Mouse (Mus musculus) hindbrain, embryonic 16.5 days (tissue): ENCODE measurements around the gene Slc46a3. TPM values are rescaled to one million over a fixed set of nuclear protein-coding genes. Genes with fewer than 3 reads are reported as not detected.
A peak's percentile ranks its signal among the peaks of the same experiment; 100 is the strongest.

ENCODE experiments used
- ATAC-seq: fragments of 200-750 bp; cut with Nextera tagmentation; 2 replicates; pipeline ENCODE4 v1.8.0; 2017; ENCODE audit warnings: moderate TSS enrichment, moderate library complexity
- H3K27ac ChIP-seq: fragments of 300-500 bp; sonication (generic); 2 replicates; pipeline ENCODE4 v1.5.1; 2014; ENCODE audit warnings: low read depth, mild to moderate bottlenecking, control low read depth, low read length, moderate library complexity
- H3K27me3 ChIP-seq: fragments of 300-500 bp; sonication (generic); replicated peaks from 2 replicates; pipeline ENCODE4 v1.6.1; 2014; ENCODE audit warnings: low read length; ENCODE audit not compliant: control insufficient read depth, insufficient read depth
- H3K36me3 ChIP-seq: fragments of 300-500 bp; sonication (generic); 2 replicates; pipeline ENCODE4 v1.6.1; 2014; ENCODE audit warnings: mild to moderate bottlenecking, low read length, moderate library complexity, mixed read lengths; ENCODE audit not compliant: control insufficient read depth, insufficient read depth
- H3K4me1 ChIP-seq: fragments of 300-500 bp; sonication (generic); 2 replicates; pipeline ENCODE4 v1.6.1; 2014; ENCODE audit warnings: low read depth, low read length; ENCODE audit not compliant: control insufficient read depth, insufficient read depth
- H3K4me2 ChIP-seq: fragments of 300-500 bp; sonication (generic); 2 replicates; pipeline ENCODE4 v1.6.1; 2014; ENCODE audit warnings: mild to moderate bottlenecking, low read length, control low read depth, moderate library complexity
- H3K4me3 ChIP-seq: fragments of 300-500 bp; sonication (generic); 2 replicates; pipeline ENCODE4 v1.5.1; 2014; ENCODE audit warnings: mild to moderate bottlenecking, low read length, control low read depth, moderate library complexity
- H3K9ac ChIP-seq: fragments of 300-500 bp; sonication (generic); 2 replicates; pipeline ENCODE4 v1.6.1; 2014; ENCODE audit warnings: low read depth, mild to moderate bottlenecking, control low read depth, low read length, moderate library complexity
- H3K9me3 ChIP-seq: fragments of 300-500 bp; sonication (generic); 2 replicates; pipeline ENCODE4 v1.6.1; 2014; ENCODE audit warnings: mild to moderate bottlenecking, low read length, moderate library complexity; ENCODE audit not compliant: control insufficient read depth
- WGBS: fragments of 180-500 bp; shearing (Covaris S2); extraction: QIAGEN DNeasy Blood & Tissue Kit; methylation state at CpG from one replicate; pipeline ENCODE4 v1.1.7; 2014; 5-methylcytosine and 5-hydroxymethylcytosine counted together
- polyA plus RNA-seq: library from polyadenylated mRNA; unstranded; fragments of >200 nt; fragmentation: Nextera tagmentation; extraction: Ambion mirVana; gene quantifications from 2 replicates; pipeline ENCODE4 v1.2.1, GENCODE M21; 2015

The Slc46a3 gene
- polyA plus RNA-seq, 1 experiment from 2014 or later = 6.3 TPM

DNA sequence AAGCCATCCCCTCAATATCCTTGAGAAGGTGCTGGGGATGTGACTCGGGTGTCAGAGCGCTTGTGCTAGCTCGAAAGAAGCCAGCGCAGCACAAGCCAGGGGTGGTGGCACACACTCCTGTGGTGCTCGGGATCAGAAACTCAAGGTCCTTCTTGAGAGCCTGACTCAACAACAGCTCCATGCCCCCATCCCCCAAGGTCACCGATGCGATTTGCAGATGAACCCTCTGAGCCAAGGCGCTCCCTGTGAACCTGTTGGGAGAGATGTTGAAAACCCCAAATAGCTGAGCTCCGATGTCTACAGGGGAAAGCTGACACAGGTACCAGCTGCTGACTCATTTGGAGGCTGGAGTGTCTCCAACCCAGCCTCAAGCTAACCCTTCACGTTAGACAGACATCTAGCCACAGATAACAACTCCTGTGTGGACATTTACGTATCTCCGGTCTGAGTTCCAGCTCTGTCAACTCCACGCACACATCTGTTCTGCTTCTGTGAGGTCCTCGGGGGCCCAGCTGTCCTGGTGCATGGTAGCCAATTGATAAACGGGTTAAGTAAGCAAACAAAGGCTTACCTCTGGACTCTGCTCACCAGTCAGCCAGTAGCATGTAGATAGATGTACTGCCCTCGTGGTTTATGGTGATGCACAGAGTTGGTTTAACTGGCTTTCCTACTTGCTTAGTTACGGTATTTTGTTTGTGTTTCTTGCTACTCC, 14.5 kb downstream of the Slc46a3 start:
- H3K4me3 ChIP-seq = no peak overlapping the region
- 94% methylated on average over 17 of the region's 17 CpGs for WGBS

DNA sequence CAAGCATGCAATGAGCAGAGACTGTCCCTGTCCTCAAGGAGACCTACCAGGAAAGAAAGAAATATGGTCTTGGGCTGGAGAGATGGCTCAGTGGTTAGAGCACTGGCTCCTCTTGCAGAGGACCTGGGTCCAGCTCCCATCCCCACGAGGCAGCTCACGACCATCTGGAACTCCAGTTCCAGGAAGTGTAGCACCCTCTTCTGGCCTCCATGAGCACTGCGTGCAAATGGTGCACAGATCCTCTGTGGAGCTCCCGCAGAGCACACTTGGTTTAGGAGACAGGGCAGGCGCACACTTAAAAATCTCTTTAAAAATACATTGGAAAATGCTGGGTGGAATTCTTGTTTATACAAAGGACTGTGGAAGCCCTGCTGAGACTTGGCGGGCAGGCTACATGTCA, 17.1 kb downstream of the Slc46a3 start:
- 82% methylated on average over 6 of the region's 6 CpGs for WGBS
- H3K4me3 ChIP-seq = no peak overlapping the region
- no peaks in the 10 kb centered on the region for H3K4me1 ChIP-seq
- H3K27ac ChIP-seq = no peak overlapping the region
- H3K27me3 ChIP-seq = no peaks in the 10 kb centered on the region
- no peaks in the 10 kb centered on the region for H3K9me3 ChIP-seq
- H3K36me3 ChIP-seq = peaks cover 48% of the 10 kb centered on the region
- no peak overlapping the region for H3K4me2 ChIP-seq
- H3K9ac ChIP-seq = no peak overlapping the region
- ATAC-seq = no peak

More for the DNA sequence above, 14.5 kb downstream of the Slc46a3 start:
- H3K4me1 ChIP-seq = no peaks in the 10 kb centered on the region
- no peak overlapping the region for H3K4me2 ChIP-seq
- peaks cover 39% of the 10 kb centered on the region for H3K36me3 ChIP-seq
- ATAC-seq = no peak
- no peaks in the 10 kb centered on the region for H3K27me3 ChIP-seq
- H3K27ac ChIP-seq = no peak overlapping the region
- no peak overlapping the region for H3K9ac ChIP-seq
- no peaks in the 10 kb centered on the region for H3K9me3 ChIP-seq

DNA sequence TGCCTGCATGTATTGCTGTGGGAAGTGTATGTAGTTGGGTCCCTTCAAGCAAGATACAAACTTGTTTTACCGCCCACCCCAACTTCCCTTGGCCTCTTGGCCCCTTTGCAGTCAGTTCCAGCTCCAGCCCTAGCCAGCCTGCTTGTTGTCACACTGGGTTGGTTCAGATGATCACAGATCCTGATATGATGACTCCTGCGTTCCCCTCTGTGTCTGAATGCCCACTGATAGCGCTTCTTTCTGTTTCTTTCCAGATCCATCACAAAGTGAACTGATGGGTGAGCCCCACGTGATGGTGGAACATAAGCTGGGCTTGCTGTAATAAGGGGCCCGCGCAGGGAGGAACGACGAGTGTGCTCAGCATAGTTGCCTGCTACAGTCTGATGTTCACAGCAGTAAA, 19.4 kb downstream of the Slc46a3 start:
- no peak overlapping the region for H3K27ac ChIP-seq
- no peak overlapping the region for H3K4me3 ChIP-seq
- H3K9me3 ChIP-seq = no peaks in the 10 kb centered on the region
- H3K4me2 ChIP-seq = no peak overlapping the region
- H3K36me3 ChIP-seq = peaks cover 44% of the 10 kb centered on the region
- WGBS = 96% methylated on average over 8 of the region's 8 CpGs
- ATAC-seq = no peak
- H3K4me1 ChIP-seq = no peaks in the 10 kb centered on the region
- H3K9ac ChIP-seq = no peak overlapping the region
- no peaks in the 10 kb centered on the region for H3K27me3 ChIP-seq

DNA sequence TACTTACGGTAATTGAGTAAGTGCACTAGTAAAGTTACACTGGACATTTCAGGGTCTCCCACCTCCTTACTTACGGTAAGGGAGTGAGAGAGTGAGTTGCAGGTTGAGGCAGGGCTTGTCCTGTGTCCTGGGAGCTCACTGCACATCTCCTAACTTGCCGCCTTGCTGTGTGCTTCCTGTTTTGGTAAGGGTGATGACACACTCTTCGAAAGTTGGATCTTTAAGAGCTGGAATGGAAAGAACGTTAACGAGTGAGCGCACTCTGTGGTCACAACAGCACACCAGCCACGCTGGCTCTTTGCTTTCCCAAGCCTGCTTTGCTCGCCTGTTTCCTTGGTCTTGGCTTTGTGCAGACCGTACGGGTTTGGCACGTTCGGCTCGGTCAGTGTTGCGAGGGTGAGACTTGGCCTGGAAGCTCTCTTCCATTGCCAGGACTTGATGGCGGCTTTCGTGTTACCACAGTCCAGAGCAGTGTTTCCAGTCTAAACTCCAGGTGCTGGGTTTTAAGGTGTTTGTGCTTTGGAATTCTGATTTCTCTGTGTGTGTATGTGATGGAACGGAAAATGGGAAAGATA, 20.0 kb downstream of the Slc46a3 start:
- H3K9me3 ChIP-seq = no peaks in the 10 kb centered on the region
- peaks cover 41% of the 10 kb centered on the region for H3K36me3 ChIP-seq
- no peak overlapping the region for H3K4me3 ChIP-seq
- H3K4me2 ChIP-seq = no peak overlapping the region
- no peaks in the 10 kb centered on the region for H3K27me3 ChIP-seq
- H3K4me1 ChIP-seq = no peaks in the 10 kb centered on the region
- no peak overlapping the region for H3K9ac ChIP-seq
- 97% methylated on average over 18 of the region's 18 CpGs for WGBS
- H3K27ac ChIP-seq = no peak overlapping the region
- no peak for ATAC-seq

DNA sequence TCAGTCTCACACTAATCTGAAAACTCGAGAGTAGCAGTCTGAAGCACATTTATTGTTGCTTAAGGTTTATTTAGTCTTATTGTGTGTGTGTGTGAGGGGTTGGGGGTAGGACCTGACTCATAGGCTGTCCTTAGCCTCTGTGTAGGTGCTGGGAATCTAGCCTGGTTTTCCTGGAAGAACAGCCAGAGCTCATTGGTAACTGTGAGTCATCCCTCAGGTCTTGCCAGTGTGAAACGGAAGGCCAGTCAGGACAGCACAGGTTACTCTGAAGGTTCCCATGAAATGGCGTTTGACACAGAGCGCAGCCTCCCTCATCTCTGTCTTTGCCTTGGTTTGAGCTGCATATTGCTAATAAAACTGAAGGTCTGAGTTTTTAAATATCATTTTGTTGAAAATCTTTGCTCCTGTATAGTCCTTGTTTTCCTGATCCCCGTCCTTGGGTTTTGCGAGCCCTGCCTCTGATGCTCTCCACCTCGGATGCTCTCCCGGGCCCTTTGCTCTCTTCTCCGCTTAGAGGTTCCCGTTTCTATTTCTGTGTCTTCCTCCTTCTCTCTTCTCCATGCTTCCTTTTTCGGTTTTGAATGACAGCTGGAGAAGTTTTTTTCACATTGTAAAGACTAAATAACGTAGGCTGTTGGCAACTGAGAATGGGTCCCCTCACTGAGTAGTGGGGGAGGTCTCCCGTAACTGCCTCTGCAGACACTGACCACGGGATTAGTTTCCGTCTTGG, 23.4 kb downstream of the Slc46a3 start:
- H3K36me3 ChIP-seq = peaks cover 39% of the 10 kb centered on the region
- WGBS = 91% methylated on average over 15 of the region's 15 CpGs
- no peak for ATAC-seq
- no peak overlapping the region for H3K9ac ChIP-seq
- no peaks in the 10 kb centered on the region for H3K4me1 ChIP-seq
- no peaks in the 10 kb centered on the region for H3K27me3 ChIP-seq
- H3K4me3 ChIP-seq = no peak overlapping the region
- H3K9me3 ChIP-seq = no peaks in the 10 kb centered on the region
- H3K4me2 ChIP-seq = no peak overlapping the region
- no peak overlapping the region for H3K27ac ChIP-seq

DNA sequence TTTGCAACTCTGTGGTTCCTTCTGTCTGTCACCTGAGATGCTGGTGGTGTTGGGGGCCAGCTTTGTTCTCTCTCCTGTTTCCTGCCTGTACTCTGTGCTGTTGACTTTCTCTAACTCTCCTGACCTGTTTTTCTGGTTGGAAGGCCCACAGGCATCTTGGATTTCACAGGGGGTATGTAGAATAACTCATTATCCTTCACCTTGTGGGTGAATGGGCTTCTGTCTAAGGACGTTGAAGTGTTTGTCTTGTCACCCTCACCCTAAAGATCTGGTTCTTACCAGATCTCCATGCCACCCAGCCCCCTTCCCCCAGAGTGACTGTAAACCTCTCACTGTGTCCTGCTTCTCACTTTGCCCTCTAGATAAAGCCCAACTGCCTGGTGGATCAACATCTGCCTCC, 24.3 kb downstream of the Slc46a3 start:
- Histone ChIP-seq H3K27ac (no peak overlapping the region), H3K9ac (no peak overlapping the region), H3K4me1 (no peaks in the 10 kb centered on the region), H3K9me3 (no peaks in the 10 kb centered on the region), H3K4me2 (no peak overlapping the region), H3K36me3 (peaks cover 29% of the 10 kb centered on the region), H3K27me3 (no peaks in the 10 kb centered on the region), H3K4me3 (no peak overlapping the region)
- ATAC-seq = no peak
- WGBS = 100% methylated on average over 1 of the region's 1 CpGs

DNA sequence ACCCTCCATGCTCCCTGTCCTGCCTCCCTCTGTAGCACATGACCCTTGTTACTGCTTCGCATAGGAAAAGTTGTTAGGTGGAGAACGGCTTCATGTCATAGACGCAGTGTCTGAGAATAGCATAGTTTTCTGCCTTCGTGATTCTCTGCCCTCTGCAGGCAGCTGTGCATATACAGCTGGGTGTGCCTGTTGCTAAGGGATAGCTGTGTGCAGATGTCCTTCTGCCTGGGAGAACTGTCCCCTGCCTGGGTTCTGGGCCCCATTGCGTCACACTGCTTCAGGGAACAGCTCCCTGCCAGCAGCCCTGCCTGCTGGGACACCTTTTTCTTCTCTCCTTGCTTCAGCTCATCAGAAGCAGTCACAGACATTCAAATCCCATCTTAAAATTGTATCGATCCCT, 25.0 kb downstream of the Slc46a3 start:
- Histone ChIP-seq H3K27ac (no peak overlapping the region), H3K4me1 (no peaks in the 10 kb centered on the region), H3K36me3 (peaks cover 26% of the 10 kb centered on the region), H3K4me2 (no peak overlapping the region), H3K9ac (no peak overlapping the region), H3K9me3 (no peaks in the 10 kb centered on the region), H3K27me3 (no peaks in the 10 kb centered on the region), H3K4me3 (no peak overlapping the region)
- WGBS = 95% methylated on average over 6 of the region's 6 CpGs
- no peak for ATAC-seq

DNA sequence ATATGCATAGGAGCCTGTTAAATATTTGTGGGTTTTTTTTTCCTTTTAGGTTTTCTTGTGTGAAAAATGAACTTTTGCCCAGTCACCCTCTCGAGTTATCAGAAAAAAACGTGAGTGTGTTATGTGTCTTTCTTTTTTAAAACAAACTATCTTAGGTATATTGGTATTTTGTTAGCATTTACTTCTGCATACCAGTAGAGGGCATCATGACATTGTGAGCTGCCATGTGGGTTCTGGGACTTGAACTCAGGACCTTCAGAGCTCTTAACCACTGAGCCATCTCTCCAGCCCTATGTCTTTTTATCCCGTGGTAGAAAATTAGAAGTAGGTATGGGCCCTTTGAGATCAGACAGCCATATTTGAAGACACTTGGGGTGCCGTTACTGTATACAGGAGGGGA, 25.9 kb downstream of the Slc46a3 start:
- Histone ChIP-seq H3K27me3 (no peaks in the 10 kb centered on the region), H3K4me2 (no peak overlapping the region), H3K4me1 (no peaks in the 10 kb centered on the region), H3K9ac (no peak overlapping the region), H3K9me3 (no peaks in the 10 kb centered on the region), H3K4me3 (no peak overlapping the region), H3K36me3 (peaks cover 34% of the 10 kb centered on the region), H3K27ac (no peak overlapping the region)
- 95% methylated on average over 4 of the region's 4 CpGs for WGBS
- ATAC-seq = no peak

DNA sequence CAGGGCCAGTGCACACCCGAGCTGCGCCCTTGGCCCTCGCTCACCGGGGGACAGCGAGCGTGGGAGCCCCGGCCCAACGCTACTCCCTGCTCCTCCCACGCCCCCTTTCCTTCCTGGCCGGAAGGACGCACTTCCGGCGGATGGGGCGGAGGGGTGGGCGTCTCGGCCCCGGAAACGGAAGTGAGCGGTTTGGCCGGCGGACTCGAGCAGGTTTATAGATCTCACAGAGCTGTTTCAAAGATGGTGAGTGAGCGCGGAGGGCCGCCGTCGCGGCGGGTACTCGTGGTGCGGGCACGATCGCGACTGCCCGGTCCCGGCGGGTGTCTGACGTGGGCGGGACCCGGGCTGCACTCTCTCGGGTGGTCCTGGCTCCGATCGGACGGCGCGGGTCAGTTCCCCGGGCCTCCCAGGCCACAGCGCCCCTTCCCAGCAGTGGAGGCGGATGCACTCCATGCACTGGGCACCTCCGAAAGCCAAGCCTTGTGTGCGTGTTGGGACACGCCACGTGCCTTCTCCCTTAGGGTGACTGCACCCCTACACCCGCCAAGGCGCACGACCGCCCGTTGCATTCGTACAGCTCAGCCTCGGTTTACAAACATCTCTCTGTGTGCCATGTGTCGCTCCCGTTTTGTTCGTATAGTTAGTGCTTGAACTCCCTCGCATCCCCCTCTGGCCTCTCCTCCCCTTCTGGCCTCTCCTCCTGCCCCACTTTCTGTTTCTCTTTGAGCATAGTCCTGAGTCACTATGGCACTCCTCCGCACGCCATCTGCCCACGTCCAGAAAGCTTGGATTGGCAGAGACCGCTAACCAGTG, 34.0 kb downstream of the Slc46a3 start, which contains the start of gene Pomp:
Gene Pomp (plus strand): TSS at position 13 of the 813 bp plus-strand sequence.
- peak within 1 kb of the TSS; percentile 99 for H3K4me2 ChIP-seq
- WGBS = under 1% methylated on average over 57 of the region's 68 CpGs
- H3K36me3 ChIP-seq = peaks cover 15% of the 10 kb centered on the region
- H3K4me1 ChIP-seq = peaks cover 17% of the 10 kb centered on the region
- H3K27ac ChIP-seq = peak within 1 kb of the TSS; percentile 79
- H3K9ac ChIP-seq = peak within 1 kb of the TSS; percentile 92
- no peaks in the 10 kb centered on the region for H3K27me3 ChIP-seq
- peak; percentile 98 for ATAC-seq
- peak within 1 kb of the TSS; percentile 95 for H3K4me3 ChIP-seq
- no peaks in the 10 kb centered on the region for H3K9me3 ChIP-seq
